Mouse (Mus musculus) kidney, adult 2 months (tissue): ENCODE results near the gene Pitx3.
A peak's percentile ranks its signal among the peaks of the same experiment; 100 is the strongest.

Experiments
- CTCF ChIP-seq: fragments of 200-500 bp; conservative IDR thresholded peaks from 2 replicates; pipeline ENCODE4 v1.5.1; 2011; ENCODE audit warnings: low read depth, mild to moderate bottlenecking, control low read depth, low read length, moderate library complexity, mixed read lengths; ENCODE audit not compliant: insufficient read depth, insufficient read length
- POLR2A ChIP-seq: fragments of 200-500 bp; IDR thresholded peaks from one replicate; pipeline ENCODE4 v1.6.1; 2011; ENCODE audit warnings: low read depth, low read length, control low read depth

DNA sequence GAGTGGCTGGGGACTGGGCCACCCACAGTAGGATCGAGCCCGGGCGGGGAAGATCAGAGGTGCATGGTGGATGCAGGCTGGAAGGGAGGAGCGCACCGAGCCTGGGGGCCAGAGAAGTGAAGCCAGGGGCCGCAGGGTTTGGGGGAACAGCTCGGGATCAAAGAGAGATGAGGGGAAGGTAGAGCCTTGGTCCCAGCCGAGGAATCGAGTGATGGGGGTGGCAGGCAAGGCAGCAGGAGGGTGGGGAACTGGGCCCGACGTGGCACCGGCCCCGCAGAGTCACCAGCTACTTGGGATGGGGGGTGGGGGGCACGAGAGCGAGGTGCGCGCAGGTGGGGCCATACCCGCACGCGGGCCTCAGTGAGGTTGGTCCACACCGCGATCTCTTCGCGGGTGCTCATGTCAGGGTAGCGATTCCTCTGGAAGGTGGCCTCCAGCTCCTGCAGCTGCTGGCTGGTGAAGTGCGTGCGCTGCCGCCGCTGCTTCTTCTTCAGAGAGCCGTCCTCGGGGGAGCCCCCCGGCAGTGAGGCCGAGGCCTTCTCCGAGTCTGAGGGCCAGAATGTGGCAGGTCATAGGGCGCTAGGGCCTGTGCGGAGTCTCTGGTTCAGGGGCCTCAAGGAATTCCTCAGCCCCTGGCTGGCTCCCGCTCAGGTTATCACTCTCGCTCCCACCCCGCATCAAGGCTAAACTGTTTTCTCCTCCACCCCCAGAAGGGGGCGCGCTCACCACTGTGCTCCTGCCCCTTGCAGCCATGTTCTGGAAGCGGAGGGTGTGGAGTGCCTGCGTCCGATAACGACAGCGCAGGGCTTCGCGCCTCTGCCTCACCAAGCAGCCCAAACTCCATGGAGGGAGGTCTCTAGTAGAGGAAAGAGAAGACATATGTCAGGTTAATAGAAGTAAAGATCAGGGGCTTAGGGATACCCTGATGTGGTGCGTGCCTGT, 11.2 kb downstream of the Pitx3 start:
- TF ChIP-seq CTCF (peak; percentile 82), POLR2A (no peak)
